Mouse (Mus musculus) liver, postnatal 0 days (tissue): ENCODE data around the gene Khdrbs1.

Source experiments
- CTCF ChIP-seq: sonication (generic); IDR thresholded peaks from 2 replicates; pipeline ENCODE4 v1.5.1; 2016; ENCODE audit warnings: antibody characterized with exemption, low read depth
- EP300 ChIP-seq: IDR thresholded peaks from 2 replicates; pipeline ENCODE4 v1.6.1; 2016; ENCODE audit warnings: antibody characterized with exemption, low read depth, mild to moderate bottlenecking

GRCm38 (mm10) chr4:129700216-129700615 lies 41.9 kb downstream of the Khdrbs1 start:
- TF ChIP-seq CTCF: no peak
- no peak for TF ChIP-seq EP300
